Mouse (Mus musculus): ENCODE measurements around the gene Ddx47. TPM values are rescaled to one million over a fixed set of nuclear protein-coding genes. Genes with fewer than 3 reads are reported as not detected.

Ddx47 gene
- polyA plus RNA-seq, 1 experiment from 2014 or later = 101 TPM

DNA sequence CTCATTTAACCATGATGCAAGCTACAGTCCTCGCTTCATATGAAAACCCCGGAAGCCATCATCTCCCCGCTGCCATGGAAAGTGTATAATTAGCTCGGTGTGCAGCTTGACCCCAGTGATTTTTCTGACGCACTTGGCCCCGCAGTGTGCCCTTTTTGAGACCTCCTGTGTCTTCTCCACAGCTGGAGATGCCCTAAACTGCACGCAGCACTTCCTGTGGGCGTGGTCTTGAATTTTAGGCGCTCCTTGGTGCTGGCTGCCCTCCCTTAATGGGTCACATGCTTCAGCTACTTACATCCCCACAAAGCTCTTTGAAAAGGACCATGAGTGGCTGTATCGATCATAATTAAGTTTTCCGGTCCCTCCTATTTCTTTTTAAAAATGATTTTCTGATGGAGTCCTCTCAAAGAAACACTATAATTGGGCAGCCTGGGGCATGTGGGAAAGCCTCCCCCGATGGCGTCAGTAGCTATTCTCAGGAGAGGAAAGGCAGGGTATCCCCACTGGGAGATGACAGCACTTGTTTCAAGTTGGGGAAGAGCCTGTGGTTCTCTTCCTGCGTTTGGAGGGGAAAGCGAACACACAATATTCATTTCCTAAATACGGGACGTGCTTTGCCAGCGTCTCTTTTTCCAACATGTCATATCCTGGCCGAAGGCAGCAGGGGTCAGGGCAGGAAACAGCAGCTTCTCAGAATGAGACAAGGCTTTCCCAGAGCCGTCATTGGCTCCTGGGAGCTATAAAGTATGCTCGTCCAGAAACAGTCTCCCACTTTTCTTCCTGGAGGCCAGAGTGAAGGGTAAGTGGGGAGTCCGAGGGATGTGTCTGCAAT, 30.0 kb upstream of the Ddx47 start, which contains the start of gene Apold1:
Apold1 (plus strand) TSS at position 488 of the 832 bp plus-strand sequence.
- no peaks in the 10 kb centered on the region for H3K36me3 ChIP-seq (ENCODE audit: control insufficient read depth, insufficient read depth, low read length)
- 0 out of 2 replicates have a peak, but pooled peaks cover 2% of the 10 kb centered on the region for H3K4me1 ChIP-seq (replicated peaks; ENCODE audit: control insufficient read depth, insufficient read depth, low read length)
- H3K4me2 ChIP-seq (replicated peaks; ENCODE audit: low read depth, low read length) = peak within 1 kb of the TSS; percentile 26; the same call in 1 of the 2 replicates
- DNase-seq (ENCODE audit: low spot score) (peak; percentile 33), ATAC-seq (ENCODE audit: low FRiP score) (no peak)
- H3K27ac ChIP-seq (ENCODE audit: low read depth, low read length) = no peak within 1 kb of the TSS
- no peak within 1 kb of the TSS for H3K4me3 ChIP-seq (ENCODE audit: low read depth, low read length)
- H3K9me3 ChIP-seq (ENCODE audit: control insufficient read depth, low read length) = no peaks in the 10 kb centered on the region
- H3K27me3 ChIP-seq (ENCODE audit: control insufficient read depth, insufficient read depth, low read length) = no peaks in the 10 kb centered on the region
- 44% methylated on average over 22 of the region's 22 CpGs for WGBS
- H3K9ac ChIP-seq (ENCODE audit: low read depth, low read length) = no peak within 1 kb of the TSS

DNA sequence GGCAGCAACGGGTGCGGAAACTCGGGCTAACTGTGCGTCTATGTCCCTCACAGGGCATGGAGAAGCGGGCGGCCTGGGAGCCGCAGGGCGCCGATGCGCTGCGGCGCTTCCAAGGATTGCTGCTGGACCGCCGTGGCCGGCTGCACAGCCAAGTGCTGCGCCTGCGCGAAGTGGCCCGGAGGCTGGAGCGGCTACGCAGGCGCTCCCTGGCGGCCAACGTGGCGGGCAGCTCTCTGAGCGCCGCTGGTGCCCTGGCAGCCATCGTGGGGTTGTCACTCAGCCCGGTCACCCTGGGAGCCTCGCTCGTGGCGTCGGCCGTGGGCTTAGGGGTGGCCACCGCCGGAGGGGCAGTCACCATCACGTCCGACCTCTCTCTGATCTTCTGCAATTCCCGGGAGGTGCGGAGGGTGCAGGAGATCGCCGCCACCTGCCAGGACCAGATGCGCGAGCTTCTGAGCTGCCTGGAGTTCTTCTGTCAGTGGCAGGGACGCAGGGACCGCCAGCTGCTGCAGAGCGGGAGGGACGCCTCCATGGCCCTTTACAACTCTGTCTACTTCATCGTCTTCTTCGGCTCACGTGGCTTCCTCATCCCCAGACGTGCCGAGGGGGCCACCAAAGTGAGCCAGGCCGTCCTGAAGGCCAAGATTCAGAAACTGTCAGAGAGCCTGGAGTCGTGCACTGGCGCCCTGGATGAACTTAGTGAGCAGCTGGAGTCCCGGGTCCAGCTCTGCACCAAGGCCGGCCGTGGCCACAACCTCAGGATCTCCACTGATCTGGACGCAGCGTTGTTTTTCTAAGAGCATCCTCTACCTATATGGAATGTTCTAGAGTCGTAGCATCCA, 27.7 kb upstream of the Ddx47 start:
- WGBS = 3% methylated on average over 59 of the region's 62 CpGs
- Histone ChIP-seq H3K27ac (ENCODE audit: low read depth, low read length) (no peak overlapping the region), H3K27me3 (ENCODE audit: control insufficient read depth, insufficient read depth, low read length) (no peaks in the 10 kb centered on the region), H3K36me3 (ENCODE audit: control insufficient read depth, insufficient read depth, low read length) (no peaks in the 10 kb centered on the region), H3K4me1 (replicated peaks; ENCODE audit: control insufficient read depth, insufficient read depth, low read length) (0 out of 2 replicates have a peak, but pooled peaks cover 2% of the 10 kb centered on the region), H3K9ac (ENCODE audit: low read depth, low read length) (peak overlapping the region; percentile 62), H3K9me3 (ENCODE audit: control insufficient read depth, low read length) (no peaks in the 10 kb centered on the region), H3K4me2 (replicated peaks; ENCODE audit: low read depth, low read length) (peak overlapping the region; percentile 76), H3K4me3 (ENCODE audit: low read depth, low read length) (peak overlapping the region; percentile 52)
- ATAC-seq (ENCODE audit: low FRiP score) (peak; percentile 93), DNase-seq (ENCODE audit: low spot score) (peak; percentile 95)

DNA sequence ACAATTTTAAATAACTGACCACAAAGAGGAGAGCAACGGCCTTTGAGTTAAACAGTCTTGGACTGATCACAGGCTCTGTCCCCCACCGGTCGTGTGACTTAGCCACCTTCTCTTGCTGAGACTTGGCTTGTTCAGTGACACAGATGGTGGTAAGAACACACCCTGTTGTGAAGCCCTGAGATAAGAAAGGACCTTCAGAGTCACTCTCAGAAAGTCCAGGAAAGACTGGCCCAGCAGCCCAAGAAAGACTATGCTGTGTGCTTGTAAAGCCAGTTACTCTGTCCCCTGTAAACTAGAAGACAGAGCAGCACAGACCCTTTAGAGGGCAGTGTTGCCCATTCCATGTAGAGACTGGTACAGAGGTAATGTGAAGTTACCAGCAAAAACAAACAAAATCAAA, 26.7 kb upstream of the Ddx47 start:
- DNase-seq (ENCODE audit: low spot score) (peak; percentile 36), ATAC-seq (ENCODE audit: low FRiP score) (no peak)
- Histone ChIP-seq H3K9ac (ENCODE audit: low read depth, low read length) (no peak overlapping the region), H3K27me3 (ENCODE audit: control insufficient read depth, insufficient read depth, low read length) (no peaks in the 10 kb centered on the region), H3K4me2 (replicated peaks; ENCODE audit: low read depth, low read length) (no peak overlapping the region), H3K36me3 (ENCODE audit: control insufficient read depth, insufficient read depth, low read length) (no peaks in the 10 kb centered on the region), H3K9me3 (ENCODE audit: control insufficient read depth, low read length) (no peaks in the 10 kb centered on the region), H3K27ac (ENCODE audit: low read depth, low read length) (no peak overlapping the region), H3K4me1 (replicated peaks; ENCODE audit: control insufficient read depth, insufficient read depth, low read length) (0 out of 2 replicates have a peak, but pooled peaks cover 2% of the 10 kb centered on the region), H3K4me3 (ENCODE audit: low read depth, low read length) (no peak overlapping the region)
- WGBS = 61% methylated on average over 3 of the region's 3 CpGs

DNA sequence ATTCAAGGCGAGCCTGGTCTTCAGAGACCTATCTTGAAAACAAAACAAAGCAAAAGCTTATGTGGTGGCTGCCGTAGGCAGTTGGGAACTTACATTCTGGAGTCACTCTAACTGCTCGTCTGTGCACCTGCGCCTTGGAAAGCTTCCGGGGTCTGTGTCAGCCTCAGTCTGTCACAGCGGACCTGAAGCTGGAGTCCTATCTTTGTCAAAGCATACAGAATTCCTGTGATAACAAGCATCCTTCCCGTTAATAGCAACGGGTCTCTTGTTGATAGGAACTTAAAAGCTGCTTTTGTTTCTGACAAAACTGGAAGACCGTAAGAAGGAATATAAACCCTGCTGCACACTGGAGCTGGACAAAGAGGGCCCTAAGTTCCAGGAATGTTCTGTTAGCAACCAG, 23.0 kb upstream of the Ddx47 start:
- no peak for ATAC-seq (ENCODE audit: low FRiP score)
- WGBS = 84% methylated on average over 9 of the region's 9 CpGs

DNA sequence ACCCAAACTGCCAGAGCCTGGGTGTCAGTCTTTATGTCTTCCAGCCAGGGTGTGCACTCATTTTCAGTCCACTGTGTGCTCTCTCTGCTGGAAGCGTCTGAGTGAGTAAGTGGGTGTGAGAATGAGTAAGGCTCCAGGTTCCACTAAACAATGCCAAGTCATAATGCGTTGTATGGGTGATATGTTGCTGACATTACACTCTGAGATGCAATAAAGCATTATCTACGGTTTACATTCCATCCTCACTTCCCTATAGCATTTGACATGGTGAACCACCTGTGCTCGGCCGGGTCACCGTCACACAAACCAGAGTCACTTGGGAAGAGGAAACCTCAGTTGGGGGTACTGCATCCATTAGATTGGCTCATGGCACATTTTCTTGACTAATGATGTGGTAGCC, 20.7 kb upstream of the Ddx47 start:
- no peak overlapping the region for H3K9ac ChIP-seq (ENCODE audit: low read depth, low read length)
- H3K9me3 ChIP-seq (ENCODE audit: control insufficient read depth, low read length) = no peaks in the 10 kb centered on the region
- DNase-seq (ENCODE audit: low spot score) = no peak
- no peaks in the 10 kb centered on the region for H3K27me3 ChIP-seq (ENCODE audit: control insufficient read depth, insufficient read depth, low read length)
- no peak for ATAC-seq (ENCODE audit: low FRiP score)
- H3K36me3 ChIP-seq (ENCODE audit: control insufficient read depth, insufficient read depth, low read length) = no peaks in the 10 kb centered on the region
- H3K4me2 ChIP-seq (replicated peaks; ENCODE audit: low read depth, low read length) = no peak overlapping the region
- no peak overlapping the region for H3K27ac ChIP-seq (ENCODE audit: low read depth, low read length)
- no peak overlapping the region for H3K4me3 ChIP-seq (ENCODE audit: low read depth, low read length)
- no peaks in the 10 kb centered on the region for H3K4me1 ChIP-seq (replicated peaks; ENCODE audit: control insufficient read depth, insufficient read depth, low read length)
- 91% methylated on average over 6 of the region's 6 CpGs for WGBS

More for the DNA sequence above, 23.0 kb upstream of the Ddx47 start:
- Histone ChIP-seq H3K4me1 (replicated peaks; ENCODE audit: control insufficient read depth, insufficient read depth, low read length) (no peaks in the 10 kb centered on the region), H3K27ac (ENCODE audit: low read depth, low read length) (no peak overlapping the region), H3K9me3 (ENCODE audit: control insufficient read depth, low read length) (no peaks in the 10 kb centered on the region), H3K4me2 (replicated peaks; ENCODE audit: low read depth, low read length) (no peak overlapping the region), H3K36me3 (ENCODE audit: control insufficient read depth, insufficient read depth, low read length) (no peaks in the 10 kb centered on the region), H3K9ac (ENCODE audit: low read depth, low read length) (no peak overlapping the region), H3K4me3 (ENCODE audit: low read depth, low read length) (no peak overlapping the region), H3K27me3 (ENCODE audit: control insufficient read depth, insufficient read depth, low read length) (no peaks in the 10 kb centered on the region)
- DNase-seq (ENCODE audit: low spot score) = no peak

DNA sequence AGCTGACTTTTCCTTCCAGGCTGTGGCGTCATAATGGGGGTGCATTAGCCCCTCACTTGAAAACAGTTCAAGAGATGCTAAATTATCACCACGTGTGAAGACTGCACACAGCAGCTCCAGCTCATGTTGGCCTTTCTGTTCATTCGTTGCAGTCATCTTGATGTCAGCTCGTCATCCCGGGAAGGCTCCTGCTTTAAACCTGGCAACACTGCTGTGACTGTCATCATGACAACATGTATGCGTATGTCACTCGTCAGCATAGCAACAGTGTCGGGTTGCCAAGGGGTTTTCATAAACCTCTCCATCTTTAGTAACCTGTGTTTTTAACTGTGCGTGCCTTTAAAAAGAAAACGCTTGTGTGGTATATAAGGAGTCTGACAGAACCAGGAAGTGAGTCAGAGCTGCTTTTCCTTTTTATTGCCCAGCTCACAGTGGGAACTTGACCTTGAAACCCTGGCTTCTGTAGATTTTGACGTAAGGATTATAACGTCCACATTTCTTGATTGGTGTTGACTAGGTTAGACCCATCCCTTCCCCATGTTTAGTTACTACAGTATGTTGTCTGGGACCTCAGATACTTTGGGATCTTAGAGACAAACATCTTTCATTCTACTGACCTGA, 17.3 kb upstream of the Ddx47 start:
- 76% methylated on average over 12 of the region's 12 CpGs for WGBS
- Histone ChIP-seq H3K27ac (ENCODE audit: low read depth, low read length) (no peak overlapping the region), H3K4me3 (ENCODE audit: low read depth, low read length) (no peak overlapping the region), H3K4me2 (replicated peaks; ENCODE audit: low read depth, low read length) (no peak overlapping the region), H3K27me3 (ENCODE audit: control insufficient read depth, insufficient read depth, low read length) (no peaks in the 10 kb centered on the region), H3K9ac (ENCODE audit: low read depth, low read length) (no peak overlapping the region), H3K9me3 (ENCODE audit: control insufficient read depth, low read length) (no peaks in the 10 kb centered on the region), H3K36me3 (ENCODE audit: control insufficient read depth, insufficient read depth, low read length) (no peaks in the 10 kb centered on the region), H3K4me1 (replicated peaks; ENCODE audit: control insufficient read depth, insufficient read depth, low read length) (no peaks in the 10 kb centered on the region)
- ATAC-seq (ENCODE audit: low FRiP score) = no peak
- DNase-seq (ENCODE audit: low spot score) = no peak

DNA sequence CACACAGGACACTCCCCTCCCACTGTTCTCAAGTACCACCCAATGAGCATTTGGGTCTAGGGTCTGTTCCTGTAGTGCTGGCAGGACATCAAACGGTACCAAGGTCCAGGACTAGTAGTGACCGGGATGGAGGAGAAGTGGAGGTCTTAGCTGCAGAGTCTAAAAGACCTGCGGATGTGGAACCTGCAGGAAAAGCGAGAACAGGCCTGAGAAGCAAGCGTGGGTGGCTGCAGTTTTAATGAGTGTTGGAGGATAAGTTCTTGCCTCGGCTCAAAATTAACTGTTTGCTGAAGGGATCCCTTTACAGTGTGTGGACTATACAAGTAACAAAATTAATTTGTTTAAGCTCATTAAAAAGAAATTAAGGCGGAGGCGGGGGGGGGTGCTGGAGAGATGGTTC, 16.4 kb upstream of the Ddx47 start:
- no peak overlapping the region for H3K4me2 ChIP-seq (replicated peaks; ENCODE audit: low read depth, low read length)
- 82% methylated on average over 8 of the region's 8 CpGs for WGBS
- H3K27ac ChIP-seq (ENCODE audit: low read depth, low read length) = no peak overlapping the region
- H3K9me3 ChIP-seq (ENCODE audit: control insufficient read depth, low read length) = no peaks in the 10 kb centered on the region
- no peaks in the 10 kb centered on the region for H3K4me1 ChIP-seq (replicated peaks; ENCODE audit: control insufficient read depth, insufficient read depth, low read length)
- H3K27me3 ChIP-seq (ENCODE audit: control insufficient read depth, insufficient read depth, low read length) = no peaks in the 10 kb centered on the region
- DNase-seq (ENCODE audit: low spot score) (no peak), ATAC-seq (ENCODE audit: low FRiP score) (no peak)
- H3K9ac ChIP-seq (ENCODE audit: low read depth, low read length) = no peak overlapping the region
- H3K36me3 ChIP-seq (ENCODE audit: control insufficient read depth, insufficient read depth, low read length) = no peaks in the 10 kb centered on the region
- no peak overlapping the region for H3K4me3 ChIP-seq (ENCODE audit: low read depth, low read length)

DNA sequence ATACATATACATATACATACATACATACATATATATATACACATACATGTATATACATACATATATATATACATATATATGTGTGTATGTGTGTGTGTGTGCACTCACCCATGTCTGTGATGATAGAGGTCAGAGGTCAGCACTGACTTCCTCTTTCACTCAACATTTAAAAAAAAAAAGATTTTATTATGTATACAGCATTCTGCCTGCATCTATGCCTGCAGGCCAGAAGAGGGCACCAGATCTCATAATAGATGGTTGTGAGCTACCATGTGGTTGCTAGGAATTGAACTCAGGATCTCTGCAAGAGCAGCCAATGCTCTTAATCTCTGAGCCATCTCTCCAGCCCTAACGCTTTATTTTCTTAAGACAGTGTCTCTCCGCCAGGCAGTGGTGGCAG, 14.5 kb upstream of the Ddx47 start:
- Histone ChIP-seq H3K27me3 (ENCODE audit: control insufficient read depth, insufficient read depth, low read length) (no peaks in the 10 kb centered on the region), H3K27ac (ENCODE audit: low read depth, low read length) (no peak overlapping the region), H3K36me3 (ENCODE audit: control insufficient read depth, insufficient read depth, low read length) (no peaks in the 10 kb centered on the region), H3K9me3 (ENCODE audit: control insufficient read depth, low read length) (no peaks in the 10 kb centered on the region), H3K4me3 (ENCODE audit: low read depth, low read length) (no peak overlapping the region), H3K4me1 (replicated peaks; ENCODE audit: control insufficient read depth, insufficient read depth, low read length) (no peaks in the 10 kb centered on the region), H3K9ac (ENCODE audit: low read depth, low read length) (no peak overlapping the region), H3K4me2 (replicated peaks; ENCODE audit: low read depth, low read length) (no peak overlapping the region)
- no peak for DNase-seq (ENCODE audit: low spot score)
- ATAC-seq (ENCODE audit: low FRiP score) = no peak
- 88% methylated on average over 2 of the region's 2 CpGs for WGBS

Measured in hindbrain, embryonic 11.5 days (tissue).